Mouse (Mus musculus) olfactory bulb, adult 2 months (tissue): Measurements from ENCODE around the gene Spon1.

ENCODE experiments used
- CTCF ChIP-seq: fragments of 200-500 bp; IDR thresholded peaks from 2 replicates; pipeline ENCODE4 v1.5.1; 2012; ENCODE audit warnings: low read depth, mild to moderate bottlenecking, low read length, moderate library complexity; ENCODE audit not compliant: insufficient read depth
- POLR2A ChIP-seq: fragments of 200-500 bp; IDR thresholded peaks from 2 replicates; pipeline ENCODE4 v1.6.1; 2012; ENCODE audit warnings: mild to moderate bottlenecking, low read depth, low read length, moderate library complexity; ENCODE audit not compliant: insufficient read depth

DNA sequence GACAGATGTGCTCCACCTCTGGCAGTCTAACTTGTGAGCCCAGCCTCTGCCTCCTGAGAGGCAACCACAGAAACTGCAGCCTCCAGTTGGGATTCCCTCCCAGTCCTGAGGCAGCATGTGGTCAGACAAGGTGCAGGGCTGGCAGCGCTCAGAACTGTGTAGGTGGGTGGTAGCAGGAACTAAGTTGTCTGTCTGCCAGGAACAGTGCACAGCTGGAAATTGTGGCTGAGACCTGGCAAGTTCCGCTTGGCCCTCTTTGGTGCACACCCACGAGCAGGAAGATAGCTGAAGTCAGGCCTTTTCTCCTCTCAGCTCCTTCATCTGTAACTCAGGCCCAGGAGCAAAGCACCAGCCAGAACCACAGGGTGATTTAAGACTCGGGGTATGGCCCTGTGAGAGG, 89.6 kb downstream of the Spon1 start:
- TF ChIP-seq POLR2A, result no peak
- TF ChIP-seq CTCF, result no peak
